Mouse (Mus musculus) limb, embryonic 10.5 days (tissue): ENCODE results near the gene Fmod. TPM values are rescaled to one million over a fixed set of nuclear protein-coding genes. Genes with fewer than 3 reads are reported as not detected.

ENCODE experiments used
- DNase-seq: peaks from one replicate; pipeline ENCODE4 v3.0.0-alpha.2; 2017; ENCODE audit warnings: low spot score
- H3K27ac ChIP-seq: fragments of 300-500 bp; sonication (generic); 2 replicates; pipeline ENCODE4 v1.5.1; 2016; ENCODE audit warnings: mild to moderate bottlenecking
- H3K27me3 ChIP-seq: fragments of 300-500 bp; sonication (generic); 2 replicates; pipeline ENCODE4 v1.6.1; 2016; ENCODE audit warnings: low read depth, mild to moderate bottlenecking; ENCODE audit not compliant: poor library complexity, severe bottlenecking
- H3K36me3 ChIP-seq: fragments of 300-500 bp; sonication (generic); 2 replicates; pipeline ENCODE4 v1.6.1; 2016; ENCODE audit warnings: mild to moderate bottlenecking, moderate library complexity
- H3K4me1 ChIP-seq: fragments of 300-500 bp; sonication (generic); 2 replicates; pipeline ENCODE4 v1.6.1; 2016
- H3K4me3 ChIP-seq: fragments of 300-500 bp; sonication (generic); 2 replicates; pipeline ENCODE4 v1.5.1; 2016; ENCODE audit warnings: mild to moderate bottlenecking, moderate library complexity
- H3K9me3 ChIP-seq: fragments of 300-500 bp; sonication (generic); replicated peaks from 2 replicates; pipeline ENCODE4 v1.6.1; 2016; ENCODE audit warnings: mild to moderate bottlenecking
- WGBS: fragments of 180-500 bp; shearing (Covaris S2); methylation state at CpG from one replicate; pipeline ENCODE4 v1.1.7; 2016; 5-methylcytosine and 5-hydroxymethylcytosine counted together
- polyA plus RNA-seq: library from polyadenylated mRNA; unstranded; fragments of >200 nt; fragmentation: Nextera tagmentation; extraction: Ambion mirVana; gene quantifications from 2 replicates; pipeline ENCODE4 v1.2.1, GENCODE M21; 2016

Gene Fmod
- polyA plus RNA-seq, 1 experiment from 2014 or later: 2.4 TPM

DNA sequence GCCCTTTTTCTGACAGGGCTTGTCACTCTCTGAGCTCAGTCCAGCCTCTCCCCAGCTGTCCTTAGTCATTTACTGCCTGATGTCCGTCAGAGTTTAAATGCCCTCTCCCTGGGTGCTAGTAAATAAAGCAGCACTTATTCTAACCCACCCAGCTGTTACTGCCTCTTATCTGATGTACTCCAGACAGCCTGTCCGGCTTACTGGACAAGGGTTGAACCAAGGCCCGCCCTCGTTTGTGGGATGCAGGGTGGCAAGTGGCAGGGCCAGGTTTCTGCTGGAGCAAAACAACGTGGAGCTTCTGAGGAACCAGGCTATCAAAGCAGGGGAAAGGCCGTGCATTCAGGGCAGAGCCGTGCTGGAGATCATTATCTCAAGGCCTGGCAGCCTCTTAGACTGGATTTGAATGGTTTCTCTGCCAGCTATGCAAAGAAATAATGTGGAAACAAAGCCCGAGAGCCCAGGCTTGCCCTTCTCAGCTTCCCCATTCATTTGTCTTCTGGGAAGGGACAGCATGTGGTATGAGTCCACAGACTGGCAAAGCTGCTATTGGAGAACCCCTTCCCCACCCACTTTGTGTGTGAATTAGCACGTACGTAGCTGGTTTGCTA, 34.5 kb downstream of the Fmod start:
- Histone ChIP-seq H3K4me3 (no peak overlapping the region), H3K27me3 (0 out of 2 replicates have a peak, but pooled peaks cover 3% of the 10 kb centered on the region), H3K27ac (peak overlapping the region; percentile 57; the same call in 1 of the 2 replicates), H3K4me1 (peaks cover 35% of the 10 kb centered on the region), H3K9me3 (no peaks in the 10 kb centered on the region), H3K36me3 (peaks cover 12% of the 10 kb centered on the region)
- DNase-seq: no peak
- 39% methylated on average over 10 of the region's 10 CpGs for WGBS

DNA sequence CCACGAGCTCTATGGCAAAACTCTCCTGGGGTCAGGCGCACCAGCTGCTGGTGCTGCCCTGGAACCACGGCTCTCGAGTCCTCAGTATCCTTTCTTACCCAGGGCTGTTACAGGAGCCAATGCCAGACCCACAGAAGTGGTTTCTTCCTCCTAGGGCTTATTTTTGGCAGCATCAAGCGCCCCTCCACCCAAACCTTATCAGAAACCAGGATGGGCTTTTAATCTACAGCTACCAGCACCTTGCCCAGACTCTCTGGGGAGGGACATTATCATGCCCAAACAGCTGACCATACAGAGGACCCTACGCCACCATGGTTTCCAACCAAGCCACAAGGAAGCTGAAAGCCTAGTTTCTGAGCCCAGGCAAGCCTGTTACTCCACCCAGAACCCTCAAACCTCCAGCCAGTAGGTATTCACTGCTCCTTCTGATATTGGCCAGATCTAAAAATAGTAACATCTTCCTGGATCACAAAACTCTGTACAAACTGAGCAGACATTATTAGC, 36.1 kb downstream of the Fmod start:
- WGBS: 86% methylated on average over 6 of the region's 6 CpGs
- Histone ChIP-seq H3K4me3 (no peak overlapping the region), H3K4me1 (peaks cover 33% of the 10 kb centered on the region), H3K27ac (no peak overlapping the region), H3K27me3 (peaks cover 13% of the 10 kb centered on the region), H3K9me3 (no peaks in the 10 kb centered on the region), H3K36me3 (peaks cover 20% of the 10 kb centered on the region)
- no peak for DNase-seq

DNA sequence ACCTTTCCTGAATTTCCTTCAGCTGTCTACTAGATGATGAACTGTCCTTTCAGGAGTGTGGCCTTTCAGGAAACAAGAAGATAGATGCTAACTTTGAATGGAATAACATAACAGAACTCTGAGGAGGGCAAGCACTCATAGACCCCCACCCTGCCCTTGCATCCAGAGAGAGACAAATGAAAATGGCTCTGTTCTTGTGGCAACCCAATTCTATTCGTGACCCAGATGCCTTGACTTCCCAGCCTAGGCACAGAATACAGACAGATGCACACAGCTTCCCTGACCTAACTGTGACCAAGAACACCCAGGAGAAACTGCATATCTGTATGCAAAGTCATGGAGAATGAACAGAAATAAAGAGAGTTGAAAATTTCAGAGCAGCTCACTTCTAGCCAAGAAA, 36.6 kb downstream of the Fmod start:
- no peak overlapping the region for H3K4me3 ChIP-seq
- no peak for DNase-seq
- H3K36me3 ChIP-seq: peaks cover 20% of the 10 kb centered on the region
- peaks cover 35% of the 10 kb centered on the region for H3K4me1 ChIP-seq
- H3K9me3 ChIP-seq: no peaks in the 10 kb centered on the region
- 79% methylated on average over 1 of the region's 1 CpGs for whole genome bisulfite sequencing
- peaks cover 15% of the 10 kb centered on the region for H3K27me3 ChIP-seq
- H3K27ac ChIP-seq: no peak overlapping the region

DNA sequence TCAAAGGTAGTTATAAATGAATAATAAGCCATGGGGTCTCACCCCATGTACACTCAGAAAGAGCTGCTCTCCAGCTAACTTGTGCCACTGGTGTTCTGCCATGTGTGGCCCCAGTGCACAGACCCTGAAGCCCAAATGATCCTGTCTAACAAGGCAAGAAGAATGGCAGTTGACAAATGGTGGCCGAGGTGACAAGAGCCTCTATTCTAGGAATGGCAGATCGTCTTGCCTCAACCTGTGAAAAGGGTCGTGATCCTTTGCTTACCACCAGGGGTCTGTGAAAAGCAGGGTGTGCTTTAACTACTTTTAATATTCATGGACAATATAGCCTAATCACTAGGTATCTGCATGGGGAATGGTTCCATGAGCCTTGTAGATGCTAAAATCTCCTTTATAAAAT, 37.1 kb downstream of the Fmod start:
- H3K36me3 ChIP-seq: peaks cover 20% of the 10 kb centered on the region
- peaks cover 15% of the 10 kb centered on the region for H3K27me3 ChIP-seq
- H3K4me3 ChIP-seq: no peak overlapping the region
- WGBS: 46% methylated on average over 3 of the region's 3 CpGs
- no peaks in the 10 kb centered on the region for H3K9me3 ChIP-seq
- 0 out of 2 replicates have a peak overlapping the region, but pooled peaks have one; percentile 17 for H3K27ac ChIP-seq
- peaks cover 37% of the 10 kb centered on the region for H3K4me1 ChIP-seq
- no peak for DNase-seq

DNA sequence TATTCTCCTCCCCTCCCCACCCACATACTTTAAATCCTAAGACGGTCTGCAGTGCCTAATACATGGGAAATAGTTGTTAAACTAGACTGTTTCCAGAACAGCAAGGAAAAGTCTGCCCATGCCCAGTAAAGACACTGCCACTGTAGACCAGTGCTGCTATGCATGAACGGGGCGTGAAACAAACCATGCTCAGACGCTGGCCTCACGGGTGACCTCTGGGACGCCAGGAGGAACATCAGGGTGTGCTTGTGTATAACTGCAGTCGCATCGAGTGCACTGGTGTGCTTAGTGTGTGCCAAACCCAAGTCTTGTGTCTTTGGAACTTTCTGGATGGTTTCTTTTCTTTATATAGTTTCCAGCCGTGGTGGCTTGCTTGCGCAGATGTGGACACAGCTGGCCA, 37.6 kb downstream of the Fmod start:
- Histone ChIP-seq H3K4me1 (peaks cover 41% of the 10 kb centered on the region), H3K36me3 (peaks cover 20% of the 10 kb centered on the region), H3K4me3 (no peak overlapping the region), H3K27ac (no peak overlapping the region), H3K9me3 (no peaks in the 10 kb centered on the region), H3K27me3 (peaks cover 15% of the 10 kb centered on the region)
- WGBS: 90% methylated on average over 10 of the region's 10 CpGs
- DNase-seq: no peak

DNA sequence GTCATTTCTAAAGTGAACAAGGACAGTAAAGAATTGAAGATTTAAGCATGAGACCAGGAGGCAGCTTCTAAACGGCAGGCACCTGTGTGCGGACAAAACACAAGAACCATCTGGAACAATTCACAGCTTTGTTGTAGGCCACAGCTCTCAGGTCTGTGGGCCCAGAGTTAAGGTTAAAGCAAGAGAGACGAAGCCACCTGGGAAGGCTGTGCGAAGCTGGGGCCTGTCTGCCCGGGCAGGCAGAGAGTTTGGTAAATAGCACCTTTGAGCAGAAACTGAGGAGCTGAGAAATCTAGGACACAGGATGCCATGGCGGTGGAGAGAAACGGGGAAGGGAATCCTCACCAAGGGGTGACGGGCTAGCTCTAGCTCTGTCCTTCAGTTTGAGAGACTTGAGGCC, 38.5 kb downstream of the Fmod start:
- DNase-seq: no peak
- no peak overlapping the region for H3K27ac ChIP-seq
- no peaks in the 10 kb centered on the region for H3K9me3 ChIP-seq
- H3K4me3 ChIP-seq: no peak overlapping the region
- H3K27me3 ChIP-seq: peaks cover 13% of the 10 kb centered on the region
- WGBS: 91% methylated on average over 8 of the region's 8 CpGs
- H3K4me1 ChIP-seq: peaks cover 49% of the 10 kb centered on the region
- peaks cover 20% of the 10 kb centered on the region for H3K36me3 ChIP-seq

DNA sequence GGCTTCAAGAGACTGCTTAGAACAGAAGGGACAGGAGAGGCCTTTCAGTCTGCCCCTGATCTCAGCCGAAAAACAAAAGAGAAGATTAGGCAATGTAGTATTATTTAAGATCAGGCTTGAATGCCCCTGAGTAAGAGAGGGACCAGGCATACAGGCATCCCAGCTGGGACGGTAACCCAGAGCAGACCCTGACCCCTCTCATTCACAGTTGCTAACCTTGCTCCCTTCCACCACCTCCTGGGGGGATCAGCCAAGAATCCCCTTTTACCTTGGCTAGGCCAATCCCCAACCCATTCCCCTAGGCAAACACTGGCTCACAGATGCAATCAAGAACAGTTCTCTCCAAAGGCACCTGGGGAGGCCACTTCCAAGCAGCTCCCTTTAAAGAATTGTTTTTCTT, 39.7 kb downstream of the Fmod start:
- Histone ChIP-seq H3K27ac (no peak overlapping the region), H3K27me3 (peaks cover 13% of the 10 kb centered on the region), H3K9me3 (no peaks in the 10 kb centered on the region), H3K36me3 (peaks cover 20% of the 10 kb centered on the region), H3K4me1 (peaks cover 38% of the 10 kb centered on the region), H3K4me3 (no peak overlapping the region)
- DNase-seq: no peak
- WGBS: 84% methylated on average over 2 of the region's 2 CpGs

DNA sequence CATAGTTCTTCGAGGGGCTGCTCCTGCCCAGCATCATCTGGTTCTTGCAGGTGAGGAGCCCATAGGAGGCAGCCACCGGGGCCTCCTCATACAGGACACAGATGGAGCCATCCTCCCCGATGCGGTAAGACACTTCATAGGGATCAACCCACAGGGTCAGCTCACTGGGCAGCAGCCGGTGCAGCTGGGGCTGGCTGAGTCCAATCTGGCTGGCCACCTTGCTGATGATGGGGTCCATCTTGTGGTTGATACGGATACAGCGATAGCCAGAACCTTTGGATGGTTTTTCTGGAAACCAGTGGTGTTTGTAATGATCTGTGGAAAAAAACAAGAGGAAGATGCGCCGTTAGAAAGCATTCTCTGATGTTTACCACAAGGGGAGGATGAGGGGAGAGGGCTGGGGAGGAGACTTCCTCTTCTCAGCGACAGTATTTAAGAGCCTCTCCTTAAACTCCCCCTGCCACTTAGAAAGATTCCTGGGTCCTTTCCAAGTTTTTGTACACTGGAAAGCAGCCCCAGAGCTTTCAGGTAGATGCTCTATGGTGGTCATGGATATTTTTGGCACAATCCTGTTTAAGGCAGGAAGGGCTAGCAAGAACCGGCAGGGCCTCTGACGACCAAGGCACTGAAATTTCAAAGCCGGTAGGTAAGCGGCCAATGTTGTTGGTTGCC, 40.5 kb downstream of the Fmod start:
- Histone ChIP-seq H3K4me3 (peak overlapping the region; percentile 71), H3K27me3 (peaks cover 13% of the 10 kb centered on the region), H3K36me3 (peaks cover 20% of the 10 kb centered on the region), H3K4me1 (peaks cover 37% of the 10 kb centered on the region), H3K9me3 (no peaks in the 10 kb centered on the region), H3K27ac (peak overlapping the region; percentile 85; the same call in 1 of the 2 replicates)
- WGBS: 61% methylated on average over 14 of the region's 14 CpGs
- DNase-seq: no peak

DNA sequence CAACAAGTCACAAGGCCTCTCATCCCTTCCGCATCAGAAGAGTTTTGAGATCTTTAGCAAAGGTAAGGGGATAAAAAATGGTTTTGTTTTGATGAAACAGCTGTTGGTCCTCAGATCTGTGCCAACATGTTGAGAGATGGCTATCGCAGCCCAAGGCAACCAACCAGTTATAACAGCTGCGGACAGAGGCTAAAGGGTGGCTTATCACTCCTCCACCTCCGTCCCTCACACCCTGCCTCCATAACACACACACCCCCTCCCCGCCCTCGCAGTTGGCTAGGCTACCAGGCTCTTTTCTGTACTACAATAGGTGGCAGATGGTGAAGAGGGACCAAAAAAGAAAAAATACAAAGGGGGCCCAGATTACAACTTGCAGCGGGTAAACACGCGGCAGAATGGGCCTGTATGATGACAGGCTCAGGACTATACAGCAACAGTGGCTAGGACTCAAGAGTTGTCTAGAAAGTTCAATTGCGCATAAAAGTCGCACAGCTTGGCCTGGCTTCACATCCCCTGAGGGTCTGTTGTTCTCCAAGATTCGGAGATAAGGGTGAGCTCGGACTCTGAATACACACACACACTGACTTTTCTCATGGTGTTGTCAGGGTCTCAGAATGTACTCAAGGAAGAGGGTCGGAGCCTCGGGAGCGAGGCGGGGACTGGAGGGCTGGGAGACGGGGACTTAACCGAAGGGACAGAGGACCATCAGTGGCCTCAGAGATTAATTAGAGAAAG, 41.2 kb downstream of the Fmod start:
- peaks cover 20% of the 10 kb centered on the region for H3K36me3 ChIP-seq
- peak overlapping the region; percentile 71 for H3K4me3 ChIP-seq
- H3K4me1 ChIP-seq: peaks cover 42% of the 10 kb centered on the region
- DNase-seq: peak; percentile 51
- no peaks in the 10 kb centered on the region for H3K9me3 ChIP-seq
- H3K27ac ChIP-seq: peak overlapping the region; percentile 85
- 16% methylated on average over 19 of the region's 19 CpGs for WGBS
- peaks cover 13% of the 10 kb centered on the region for H3K27me3 ChIP-seq

DNA sequence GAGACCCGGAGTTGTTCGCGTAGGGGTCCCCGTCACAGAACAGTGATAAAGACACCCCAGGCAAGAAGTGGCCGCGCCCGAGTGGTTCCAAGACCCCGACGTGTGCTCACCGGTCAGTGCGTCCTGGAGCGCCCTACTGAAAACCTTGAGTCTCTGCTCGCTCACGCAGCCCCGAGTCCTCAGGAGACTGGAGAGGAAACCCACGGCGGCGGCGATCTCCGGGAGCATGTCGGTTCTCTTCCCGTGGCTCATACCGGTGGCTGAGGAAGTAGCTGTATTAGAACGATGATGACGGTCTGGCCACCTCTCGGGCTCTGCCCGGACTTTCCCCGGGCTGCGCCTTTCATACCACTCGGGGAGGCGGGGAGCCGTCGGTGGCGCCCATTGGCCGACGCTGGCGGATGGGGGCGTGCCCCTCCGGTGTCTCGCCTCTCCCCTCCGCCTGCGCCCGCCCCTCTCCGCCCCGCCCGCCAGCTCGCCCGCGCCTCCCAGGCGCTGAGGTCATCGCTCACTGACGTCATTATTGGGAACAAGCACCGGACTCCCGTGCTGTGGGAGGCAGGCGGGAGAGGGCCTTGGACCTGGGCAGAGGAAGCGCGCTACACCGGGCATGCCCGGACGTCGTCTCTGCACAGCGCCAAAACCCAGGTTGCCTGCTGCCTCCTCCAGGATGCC, 41.9 kb downstream of the Fmod start, which contains the start of gene Btg2:
Btg2 (minus strand) TSS at position 319 of the 675 bp plus-strand sequence.
- WGBS: under 1% methylated on average over 62 of the region's 62 CpGs

DNA sequence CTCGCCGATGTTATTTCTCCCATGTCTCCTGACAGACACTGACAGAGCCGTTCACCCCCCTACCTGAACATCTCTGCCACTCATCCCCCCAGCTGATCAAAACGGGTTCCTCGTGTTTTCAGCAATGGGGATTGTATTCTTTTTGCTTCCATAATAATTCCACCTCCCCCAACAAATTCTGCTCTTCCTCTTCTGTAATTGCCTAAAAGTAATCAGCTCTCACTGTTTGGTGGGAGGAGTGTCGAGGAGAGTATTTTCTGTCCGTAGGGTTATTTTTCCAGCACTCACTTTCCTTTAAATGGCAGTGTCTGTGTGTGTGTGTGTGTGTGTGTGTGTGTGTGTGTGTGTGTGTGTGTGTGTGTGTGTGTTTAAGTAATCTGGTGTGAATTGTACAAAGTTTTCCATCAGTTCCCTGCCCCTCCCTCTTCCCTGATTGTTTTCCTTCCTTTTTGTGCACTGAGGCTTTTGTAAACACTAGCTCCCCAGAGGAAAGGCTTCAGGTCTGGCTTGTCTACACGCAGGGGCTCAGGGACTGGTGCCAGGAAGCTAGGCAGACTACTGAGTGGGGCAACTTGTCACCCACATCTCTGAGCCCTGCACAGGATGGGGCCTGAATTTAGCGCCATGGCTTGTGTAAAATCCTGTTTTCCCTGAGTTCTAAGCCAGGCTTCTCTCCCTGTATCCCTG, 42.6 kb downstream of the Fmod start:
- peaks cover 42% of the 10 kb centered on the region for H3K4me1 ChIP-seq
- no peaks in the 10 kb centered on the region for H3K9me3 ChIP-seq
- peak overlapping the region; percentile 71 for H3K4me3 ChIP-seq
- peak overlapping the region; percentile 85 for H3K27ac ChIP-seq
- WGBS: 9% methylated on average over 9 of the region's 9 CpGs
- peaks cover 13% of the 10 kb centered on the region for H3K27me3 ChIP-seq
- H3K36me3 ChIP-seq: peaks cover 19% of the 10 kb centered on the region
- DNase-seq: no peak

More for the DNA sequence above, 41.9 kb downstream of the Fmod start, which contains the start of gene Btg2:
- H3K27ac ChIP-seq: peak within 1 kb of the TSS; percentile 85
- DNase-seq: peak; percentile 97
- peaks cover 42% of the 10 kb centered on the region for H3K4me1 ChIP-seq
- H3K4me3 ChIP-seq: peak within 1 kb of the TSS; percentile 71
- no peaks in the 10 kb centered on the region for H3K9me3 ChIP-seq
- H3K27me3 ChIP-seq: peaks cover 13% of the 10 kb centered on the region
- peaks cover 20% of the 10 kb centered on the region for H3K36me3 ChIP-seq

DNA sequence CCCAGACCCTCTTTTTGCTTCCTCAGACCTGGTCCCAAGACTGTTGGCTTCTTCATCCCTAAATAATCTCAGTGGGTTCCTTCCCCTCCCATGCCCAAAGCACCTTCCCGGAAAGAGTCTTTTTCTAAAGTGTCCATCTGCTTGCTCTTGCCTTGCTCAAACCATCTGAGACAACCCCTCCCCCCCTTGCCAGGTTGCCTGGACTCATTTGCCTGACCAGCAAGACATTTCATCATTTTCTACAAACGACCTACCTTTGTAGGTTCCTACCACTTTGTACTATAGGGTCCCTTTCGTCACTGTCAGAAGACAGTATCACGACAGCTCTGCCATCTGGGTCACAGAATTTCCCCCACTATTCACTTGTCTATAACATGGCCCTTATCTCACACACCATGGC, 43.4 kb downstream of the Fmod start:
- H3K4me1 ChIP-seq: peaks cover 42% of the 10 kb centered on the region
- peaks cover 17% of the 10 kb centered on the region for H3K36me3 ChIP-seq
- no peaks in the 10 kb centered on the region for H3K9me3 ChIP-seq
- no peak overlapping the region for H3K4me3 ChIP-seq
- WGBS: 83% methylated on average over 4 of the region's 4 CpGs
- peaks cover 13% of the 10 kb centered on the region for H3K27me3 ChIP-seq
- H3K27ac ChIP-seq: peak overlapping the region; percentile 85; the same call in 1 of the 2 replicates
- DNase-seq: no peak
